Mouse (Mus musculus) skeletal muscle tissue, postnatal 0 days (tissue): Measurements from ENCODE around the gene Kcnj1. TPM values are rescaled to one million over a fixed set of nuclear protein-coding genes. Genes with fewer than 3 reads are reported as not detected.

Source experiments
- polyA plus RNA-seq: library from polyadenylated mRNA; unstranded; fragments of >200 nt; fragmentation: Nextera tagmentation; extraction: Ambion mirVana; gene quantifications from 2 replicates; pipeline ENCODE4 v1.2.1, GENCODE M21; 2015

The Kcnj1 gene
- not detected in 2 replicates for polyA plus RNA-seq

DNA sequence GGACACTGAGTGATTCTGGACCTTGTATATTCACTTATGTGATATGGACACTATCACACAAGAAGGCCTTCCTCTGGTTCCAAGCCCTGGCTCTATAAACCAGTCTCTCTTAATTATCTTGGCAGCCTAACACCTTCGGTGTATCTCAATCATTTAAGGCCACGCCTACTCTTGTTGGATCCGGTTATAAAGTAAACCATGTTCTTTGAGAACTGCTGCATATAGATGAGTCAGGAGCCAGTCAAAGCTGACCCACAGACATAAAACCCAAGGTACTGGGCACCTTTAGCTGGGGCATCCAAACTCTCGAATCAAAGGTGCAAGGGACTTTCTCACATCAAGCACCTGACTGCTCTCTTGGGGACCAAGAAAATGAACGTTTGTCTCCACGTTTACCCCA, at the start of gene Kcnj1:
Gene Kcnj1, plus strand, starts transcription at position 292 of the 400 bp plus-strand sequence.

GRCm38 (mm10) chr9:32344051-32344450, 28.2 kb upstream of the Kcnj1 start, which contains the start of gene Kcnj5:
Gene Kcnj5 (minus strand): TSS chr9:32344350.

Other genes with a start within 250 kb of the Kcnj1 start
- not detected in 2 replicates for gene Kcnj5, start 28.1 kb upstream of the Kcnj1 start, polyA plus RNA-seq
- 13.6 and 16.7 TPM in 2 replicates for gene Fli1, start 170.4 kb downstream of the Kcnj1 start, polyA plus RNA-seq